Mouse (Mus musculus): ENCODE measurements at regions not wholly inside any gene's neighbourhood (a gene's known extent, or its start where the extent isn't known, plus 50 kb on each side); places are given as distances from the start of the nearest gene placed in this dataset.

- no peak for DNase-seq (ENCODE audit: low spot score)
- WGBS: 77% methylated on average over 7 of the region's 7 CpGs
- TF ChIP-seq CTCF (IDR thresholded peaks at IDR 0.05; ENCODE audit: low read depth): no peak
Measured at GRCm38 (mm10) chr14:105643285-105643957, 253.2 kb downstream of the Spry2 start.

GRCm38 (mm10) chr14:105632335-105632734 is 264.3 kb downstream of the Spry2 start:
- H3K4me2 ChIP-seq (ENCODE audit: low read length): no peak overlapping the region
- no peak overlapping the region for H3K27ac ChIP-seq
- TF ChIP-seq CTCF (IDR thresholded peaks at IDR 0.05; ENCODE audit: low read depth): no peak
- no peaks in the 10 kb centered on the region for H3K36me3 ChIP-seq (ENCODE audit: insufficient read depth, low read length)
- no peak overlapping the region for H3K4me3 ChIP-seq (replicated peaks; ENCODE audit: low read depth, low read length)
- ATAC-seq (replicated peaks; ENCODE audit: low FRiP score, low read depth) (no peak), DNase-seq (ENCODE audit: low spot score) (no peak)
- no peaks in the 10 kb centered on the region for H3K27me3 ChIP-seq (ENCODE audit: insufficient read depth, low read length)
- H3K9me3 ChIP-seq (replicated peaks; ENCODE audit: low read length): no peaks in the 10 kb centered on the region
- 96% methylated on average over 4 of the region's 4 CpGs for WGBS
- no peak overlapping the region for H3K9ac ChIP-seq (ENCODE audit: low read depth, low read length)
- H3K4me1 ChIP-seq (replicated peaks; ENCODE audit: insufficient read depth, low read length): no peaks in the 10 kb centered on the region

More at GRCm38 (mm10) chr14:105643285-105643957, 253.2 kb downstream of the Spry2 start:
- Histone ChIP-seq H3K4me1 (replicated peaks; ENCODE audit: insufficient read depth, low read length) (no peaks in the 10 kb centered on the region), H3K9me3 (replicated peaks; ENCODE audit: low read length) (no peaks in the 10 kb centered on the region), H3K9ac (ENCODE audit: low read depth, low read length) (no peak overlapping the region), H3K36me3 (ENCODE audit: insufficient read depth, low read length) (no peaks in the 10 kb centered on the region), H3K4me3 (replicated peaks; ENCODE audit: low read depth, low read length) (no peak overlapping the region), H3K27ac (no peak overlapping the region), H3K27me3 (ENCODE audit: insufficient read depth, low read length) (no peaks in the 10 kb centered on the region), H3K4me2 (ENCODE audit: low read length) (no peak overlapping the region)
- ATAC-seq (replicated peaks; ENCODE audit: low FRiP score, low read depth): no peak

GRCm38 (mm10) chr14:105631681-105632031 is 265.0 kb downstream of the Spry2 start:
- no peak for ATAC-seq (replicated peaks; ENCODE audit: low FRiP score, low read depth)
- DNase-seq (ENCODE audit: low spot score): no peak
- Histone ChIP-seq H3K27ac (no peak overlapping the region), H3K4me2 (ENCODE audit: low read length) (no peak overlapping the region), H3K4me3 (replicated peaks; ENCODE audit: low read depth, low read length) (no peak overlapping the region), H3K36me3 (ENCODE audit: insufficient read depth, low read length) (no peaks in the 10 kb centered on the region), H3K9me3 (replicated peaks; ENCODE audit: low read length) (no peaks in the 10 kb centered on the region), H3K27me3 (ENCODE audit: insufficient read depth, low read length) (no peaks in the 10 kb centered on the region), H3K4me1 (replicated peaks; ENCODE audit: insufficient read depth, low read length) (no peaks in the 10 kb centered on the region), H3K9ac (ENCODE audit: low read depth, low read length) (no peak overlapping the region)
- TF ChIP-seq CTCF (IDR thresholded peaks at IDR 0.05; ENCODE audit: low read depth): no peak
- 84% methylated on average over 5 of the region's 5 CpGs for WGBS

- Histone ChIP-seq H3K27ac (no peak overlapping the region), H3K9me3 (replicated peaks; ENCODE audit: low read length) (no peaks in the 10 kb centered on the region), H3K27me3 (ENCODE audit: insufficient read depth, low read length) (no peaks in the 10 kb centered on the region), H3K4me3 (replicated peaks; ENCODE audit: low read depth, low read length) (no peak overlapping the region), H3K9ac (ENCODE audit: low read depth, low read length) (no peak overlapping the region), H3K4me2 (ENCODE audit: low read length) (no peak overlapping the region), H3K4me1 (replicated peaks; ENCODE audit: insufficient read depth, low read length) (no peaks in the 10 kb centered on the region), H3K36me3 (ENCODE audit: insufficient read depth, low read length) (no peaks in the 10 kb centered on the region)
- DNase-seq (ENCODE audit: low spot score) (no peak), ATAC-seq (replicated peaks; ENCODE audit: low FRiP score, low read depth) (no peak)
- 95% methylated on average over 9 of the region's 9 CpGs for WGBS
- no peak for TF ChIP-seq CTCF (IDR thresholded peaks at IDR 0.05; ENCODE audit: low read depth)
Measured at GRCm38 (mm10) chr14:105630867-105631680, 265.5 kb downstream of the Spry2 start.

- Histone ChIP-seq H3K4me2 (ENCODE audit: low read length) (no peak overlapping the region), H3K4me3 (replicated peaks; ENCODE audit: low read depth, low read length) (no peak overlapping the region), H3K27me3 (ENCODE audit: insufficient read depth, low read length) (no peaks in the 10 kb centered on the region), H3K4me1 (replicated peaks; ENCODE audit: insufficient read depth, low read length) (no peaks in the 10 kb centered on the region), H3K9me3 (replicated peaks; ENCODE audit: low read length) (no peaks in the 10 kb centered on the region), H3K36me3 (ENCODE audit: insufficient read depth, low read length) (no peaks in the 10 kb centered on the region), H3K9ac (ENCODE audit: low read depth, low read length) (no peak overlapping the region), H3K27ac (no peak overlapping the region)
- 93% methylated on average over 5 of the region's 5 CpGs for WGBS
- no peak for DNase-seq (ENCODE audit: low spot score)
- ATAC-seq (replicated peaks; ENCODE audit: low FRiP score, low read depth): no peak
- TF ChIP-seq CTCF (IDR thresholded peaks at IDR 0.05; ENCODE audit: low read depth): no peak
Measured at GRCm38 (mm10) chr14:105630444-105630843, 266.2 kb downstream of the Spry2 start.

GRCm38 (mm10) chr14:105628673-105629072 is 267.9 kb downstream of the Spry2 start:
- TF ChIP-seq CTCF (IDR thresholded peaks at IDR 0.05; ENCODE audit: low read depth): no peak
- WGBS: 72% methylated on average over 3 of the region's 3 CpGs
- ATAC-seq (replicated peaks; ENCODE audit: low FRiP score, low read depth): no peak
- Histone ChIP-seq H3K9ac (ENCODE audit: low read depth, low read length) (no peak overlapping the region), H3K27ac (no peak overlapping the region), H3K36me3 (ENCODE audit: insufficient read depth, low read length) (no peaks in the 10 kb centered on the region), H3K4me2 (ENCODE audit: low read length) (no peak overlapping the region), H3K4me3 (replicated peaks; ENCODE audit: low read depth, low read length) (no peak overlapping the region), H3K27me3 (ENCODE audit: insufficient read depth, low read length) (no peaks in the 10 kb centered on the region), H3K9me3 (replicated peaks; ENCODE audit: low read length) (no peaks in the 10 kb centered on the region), H3K4me1 (replicated peaks; ENCODE audit: insufficient read depth, low read length) (no peaks in the 10 kb centered on the region)
- no peak for DNase-seq (ENCODE audit: low spot score)
